Mouse (Mus musculus) stomach, postnatal 0 days (tissue): Measurements from ENCODE around the gene Oosp2.

Experiments
- CTCF ChIP-seq: IDR thresholded peaks from 2 replicates; pipeline ENCODE4 v1.5.1; 2016; ENCODE audit warnings: antibody characterized with exemption, low read depth, mild to moderate bottlenecking, moderate library complexity
- EP300 ChIP-seq: optimal IDR thresholded peaks from 2 replicates; pipeline ENCODE3; 2016; ENCODE audit warnings: antibody characterized with exemption

DNA sequence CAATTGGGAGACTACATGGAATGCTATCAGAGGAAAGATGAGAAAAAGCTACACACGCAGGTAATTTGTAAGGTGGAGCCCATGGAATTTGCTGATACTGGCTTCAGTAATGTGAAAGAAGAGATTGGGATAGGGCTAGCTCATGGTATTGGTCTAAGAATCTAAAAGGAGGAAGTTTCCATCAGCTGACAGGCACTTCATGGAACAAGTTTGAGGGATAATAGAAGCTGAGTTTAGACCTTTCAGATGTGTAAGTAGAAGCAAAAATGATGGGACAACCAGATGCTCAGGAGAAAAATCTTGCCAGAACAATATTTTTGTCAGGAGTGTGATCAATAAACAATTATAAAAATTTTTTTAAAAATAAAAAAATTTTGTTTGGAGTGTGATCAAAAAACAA, 26.6 kb downstream of the Oosp2 start:
- TF ChIP-seq CTCF (no peak), EP300 (no peak)
